Mouse (Mus musculus) erythroblast, embryonic 14.5 days (primary cell): ENCODE measurements around the gene Letmd1. TPM values are rescaled to one million over a fixed set of nuclear protein-coding genes. Genes with fewer than 3 reads are reported as not detected.

ENCODE experiments used
- H3K27me3 ChIP-seq: 2 replicates; pipeline ENCODE4 v1.6.1; 2012; ENCODE audit warnings: inconsistent platforms; ENCODE audit not compliant: control insufficient read depth
- H3K36me3 ChIP-seq: 2 replicates; pipeline ENCODE4 v1.6.1; 2012; ENCODE audit warnings: mild to moderate bottlenecking, inconsistent platforms; ENCODE audit not compliant: control insufficient read depth
- H3K4me1 ChIP-seq: 2 replicates; pipeline ENCODE4 v1.6.1; 2012; ENCODE audit warnings: inconsistent platforms; ENCODE audit not compliant: control insufficient read depth
- H3K4me3 ChIP-seq: replicated peaks from 2 replicates; pipeline ENCODE3; 2012; ENCODE audit warnings: moderate library complexity, mild to moderate bottlenecking, inconsistent platforms
- H3K9me3 ChIP-seq: 2 replicates; pipeline ENCODE4 v1.6.1; 2012; ENCODE audit warnings: low read length, inconsistent platforms, mixed read lengths; ENCODE audit not compliant: control insufficient read depth
- GATA1 ChIP-seq: IDR thresholded peaks from 2 replicates; pipeline ENCODE4 v1.6.1; 2012; ENCODE audit warnings: low read length, inconsistent platforms, mixed read lengths
- TAL1 ChIP-seq: IDR thresholded peaks from 3 replicates; pipeline ENCODE4 v1.6.1; 2012; ENCODE audit warnings: low read length, inconsistent platforms, mixed read lengths
- polyA plus RNA-seq: library from polyadenylated mRNA; stranded (reverse); fragments of >175 nt; gene quantifications from 2 replicates; pipeline ENCODE4 v1.2.3, GENCODE M21; 2012

The Letmd1 gene
- polyA plus RNA-seq, 1 experiment: 0.62 TPM

DNA sequence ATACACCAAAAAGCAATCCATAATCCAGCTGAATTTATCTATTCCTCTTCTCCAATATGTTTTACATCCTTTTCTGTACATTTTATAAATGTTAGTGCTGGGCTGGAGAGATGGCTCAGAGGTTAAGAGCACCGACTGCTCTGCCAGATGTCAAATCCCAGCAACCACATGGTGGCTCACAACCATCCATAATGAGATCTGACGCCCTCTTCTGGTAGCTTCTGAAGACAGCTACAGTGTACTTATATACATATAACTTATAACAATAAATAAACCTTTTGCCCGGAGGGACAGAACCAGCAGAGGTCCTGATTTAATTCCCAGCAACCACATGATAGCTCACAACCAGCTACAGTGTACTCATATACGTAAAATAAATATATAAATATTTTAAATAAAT, 20.3 kb upstream of the Letmd1 start:
- Histone ChIP-seq H3K4me1 (peaks cover 13% of the 10 kb centered on the region), H3K36me3 (no peaks in the 10 kb centered on the region), H3K9me3 (no peaks in the 10 kb centered on the region), H3K27me3 (no peaks in the 10 kb centered on the region; the same call in 1 of the 2 replicates), H3K4me3 (no peak overlapping the region)
- TF ChIP-seq TAL1 (no peak), GATA1 (no peak)

DNA sequence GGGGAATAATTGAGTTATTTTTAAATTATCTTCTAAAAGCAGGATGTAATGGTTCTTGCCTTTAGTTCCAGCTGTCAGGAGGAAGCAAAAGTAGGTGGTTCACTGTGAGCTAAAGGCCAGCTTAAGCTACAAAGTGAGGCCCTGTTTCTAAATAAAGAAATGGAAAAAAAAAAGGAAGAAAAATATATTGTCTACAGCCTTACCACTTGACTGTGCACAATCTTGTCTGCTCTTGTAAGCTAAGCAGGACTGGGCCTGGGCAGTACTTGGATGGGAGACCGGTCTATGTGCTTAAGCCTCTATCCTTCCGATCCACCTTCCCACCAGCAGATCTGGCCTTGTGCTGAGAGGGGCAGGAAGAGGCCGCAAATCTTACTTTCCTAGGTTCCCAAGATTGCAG, 19.3 kb upstream of the Letmd1 start:
- no peak for TF ChIP-seq GATA1
- Histone ChIP-seq H3K4me3 (no peak overlapping the region), H3K9me3 (no peaks in the 10 kb centered on the region), H3K27me3 (no peaks in the 10 kb centered on the region; the same call in 1 of the 2 replicates), H3K36me3 (no peaks in the 10 kb centered on the region), H3K4me1 (peaks cover 5% of the 10 kb centered on the region)

DNA sequence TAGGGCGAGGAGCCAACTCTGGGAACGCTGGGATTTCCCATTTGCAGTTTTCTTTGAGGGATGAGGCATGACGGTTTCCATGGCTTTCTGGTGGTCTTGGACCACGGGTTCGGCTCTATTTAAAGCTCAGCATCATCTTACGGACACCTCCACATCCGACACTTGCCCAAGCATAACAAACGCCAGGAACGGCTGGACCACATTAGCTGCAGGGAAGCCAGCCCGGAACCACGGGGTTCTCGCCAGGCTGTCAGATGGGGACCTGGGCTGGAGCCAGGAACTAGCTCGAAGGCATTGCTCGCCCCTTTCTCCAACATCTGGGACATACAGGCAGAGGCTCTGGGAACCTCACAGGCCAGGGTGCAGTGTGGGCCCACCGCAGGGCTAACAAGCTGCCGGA, 17.6 kb upstream of the Letmd1 start:
- Histone ChIP-seq H3K27me3 (no peaks in the 10 kb centered on the region; the same call in 1 of the 2 replicates), H3K9me3 (no peaks in the 10 kb centered on the region), H3K4me1 (peaks cover 5% of the 10 kb centered on the region), H3K36me3 (no peaks in the 10 kb centered on the region), H3K4me3 (no peak overlapping the region)
- no peak for TF ChIP-seq TAL1
- no peak for TF ChIP-seq GATA1

GRCm38 (mm10) chr15:100452486-100452885, 16.3 kb upstream of the Letmd1 start:
- H3K36me3 ChIP-seq: no peaks in the 10 kb centered on the region
- H3K4me1 ChIP-seq: peaks cover 8% of the 10 kb centered on the region
- H3K4me3 ChIP-seq: no peak overlapping the region
- TF ChIP-seq GATA1 (no peak), TAL1 (no peak)
- H3K27me3 ChIP-seq: no peaks in the 10 kb centered on the region; the same call in 1 of the 2 replicates
- no peaks in the 10 kb centered on the region for H3K9me3 ChIP-seq

GRCm38 (mm10) chr15:100456356-100456991, 12.3 kb upstream of the Letmd1 start:
- Histone ChIP-seq H3K36me3 (no peaks in the 10 kb centered on the region), H3K27me3 (peaks cover 2% of the 10 kb centered on the region; the same call in 1 of the 2 replicates), H3K4me3 (no peak overlapping the region), H3K4me1 (peaks cover 29% of the 10 kb centered on the region), H3K9me3 (no peaks in the 10 kb centered on the region)
- TF ChIP-seq TAL1 (no peak), GATA1 (no peak)

DNA sequence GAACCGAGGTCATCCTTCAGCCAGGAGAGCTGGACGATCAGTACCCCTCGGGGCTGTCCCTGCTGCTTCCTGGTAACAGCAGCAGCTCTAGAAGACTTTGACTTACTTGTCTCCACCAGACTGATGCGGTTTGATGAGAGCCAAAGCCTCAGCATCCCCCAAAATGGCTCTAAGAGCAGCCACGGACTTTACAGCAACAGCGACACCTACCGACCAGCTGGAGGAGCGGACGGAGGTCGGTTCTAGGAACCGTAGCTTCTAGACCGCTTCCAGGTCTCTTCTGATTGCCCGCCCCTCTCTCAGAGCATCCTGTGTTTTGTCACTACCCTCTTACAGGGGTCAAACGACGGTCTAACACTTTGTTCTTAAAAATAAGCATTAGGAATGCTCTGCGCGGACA, 11.5 kb upstream of the Letmd1 start:
- Histone ChIP-seq H3K4me1 (peaks cover 29% of the 10 kb centered on the region), H3K36me3 (no peaks in the 10 kb centered on the region), H3K4me3 (peak overlapping the region; percentile 31), H3K27me3 (peaks cover 2% of the 10 kb centered on the region; the same call in 1 of the 2 replicates), H3K9me3 (no peaks in the 10 kb centered on the region)
- TF ChIP-seq GATA1: no peak
- no peak for TF ChIP-seq TAL1

DNA sequence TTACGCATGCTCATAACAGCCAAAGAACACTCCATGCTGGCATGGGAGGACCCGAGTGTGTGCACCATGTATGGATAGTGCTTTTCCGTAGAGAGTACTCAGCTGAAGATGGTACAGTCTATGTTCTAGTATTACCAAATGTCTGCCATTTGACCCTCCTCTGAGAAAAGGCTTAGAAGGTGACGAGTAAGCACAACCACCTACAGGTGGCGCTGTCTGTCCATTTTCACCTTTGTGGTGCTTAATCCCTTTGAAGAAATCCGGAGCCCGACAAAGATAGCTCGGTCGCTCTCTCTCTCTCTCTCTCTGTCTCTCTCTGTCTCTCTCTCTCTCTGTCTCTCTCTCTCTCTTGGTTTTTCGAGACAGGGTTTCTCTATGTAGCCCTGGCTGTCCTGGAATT, 10.8 kb upstream of the Letmd1 start:
- no peaks in the 10 kb centered on the region for H3K36me3 ChIP-seq
- peaks cover 2% of the 10 kb centered on the region; the same call in 1 of the 2 replicates for H3K27me3 ChIP-seq
- TF ChIP-seq GATA1 (no peak), TAL1 (no peak)
- H3K4me3 ChIP-seq: no peak overlapping the region
- no peaks in the 10 kb centered on the region for H3K9me3 ChIP-seq
- peaks cover 27% of the 10 kb centered on the region for H3K4me1 ChIP-seq

DNA sequence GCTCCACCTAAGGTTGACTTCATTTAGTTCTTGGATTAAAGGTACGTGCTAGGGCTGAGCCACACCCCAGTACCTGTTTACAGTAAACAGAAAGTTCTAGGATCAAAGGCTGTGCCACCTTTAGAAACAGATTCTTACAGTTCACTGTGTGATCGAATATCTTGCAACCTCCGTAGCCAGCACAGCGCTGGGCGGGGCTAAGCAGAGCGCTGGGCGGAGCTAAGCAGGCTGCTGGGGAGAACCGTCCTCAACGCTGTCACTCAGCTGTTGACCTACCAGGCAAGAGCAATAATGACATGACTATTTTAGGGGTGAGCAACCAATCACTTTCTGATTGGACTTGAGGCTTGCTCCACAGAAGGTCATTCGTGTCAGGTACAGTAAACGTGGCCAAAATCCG, 7.9 kb upstream of the Letmd1 start:
- Histone ChIP-seq H3K36me3 (no peaks in the 10 kb centered on the region), H3K27me3 (peaks cover 2% of the 10 kb centered on the region; the same call in 1 of the 2 replicates), H3K4me3 (peak overlapping the region; percentile 42), H3K4me1 (peaks cover 27% of the 10 kb centered on the region), H3K9me3 (no peaks in the 10 kb centered on the region)
- no peak for TF ChIP-seq TAL1

- Histone ChIP-seq H3K4me1 (peaks cover 27% of the 10 kb centered on the region), H3K4me3 (no peak overlapping the region), H3K27me3 (peaks cover 2% of the 10 kb centered on the region; the same call in 1 of the 2 replicates), H3K9me3 (no peaks in the 10 kb centered on the region), H3K36me3 (no peaks in the 10 kb centered on the region)
- TF ChIP-seq GATA1 (no peak), TAL1 (no peak)
Measured at GRCm38 (mm10) chr15:100461646-100462045, 7.2 kb upstream of the Letmd1 start.

DNA sequence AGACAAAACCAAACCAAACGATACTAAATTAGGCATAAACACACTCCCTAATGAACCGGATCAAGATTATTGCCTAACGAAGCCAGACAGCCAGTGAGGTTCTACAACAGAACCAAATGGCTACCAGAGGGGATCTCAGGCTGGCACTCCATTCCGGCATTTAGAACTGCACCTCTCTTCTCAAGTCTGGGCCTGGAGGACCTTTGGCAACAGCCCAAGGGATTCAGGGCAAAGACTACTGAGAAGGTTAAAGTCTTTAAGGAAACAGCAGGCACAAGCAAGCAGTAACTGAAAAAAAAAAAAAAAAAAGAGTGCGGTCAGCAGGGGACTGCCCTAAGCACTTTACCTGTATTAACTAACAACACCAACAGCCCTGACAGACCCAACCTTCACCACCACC, 6.7 kb upstream of the Letmd1 start:
- H3K9me3 ChIP-seq: no peaks in the 10 kb centered on the region
- TF ChIP-seq GATA1 (no peak), TAL1 (no peak)
- no peaks in the 10 kb centered on the region for H3K36me3 ChIP-seq
- peaks cover 26% of the 10 kb centered on the region for H3K4me1 ChIP-seq
- no peak overlapping the region for H3K4me3 ChIP-seq
- peaks cover 2% of the 10 kb centered on the region; the same call in 1 of the 2 replicates for H3K27me3 ChIP-seq
